Mouse (Mus musculus) hematopoietic stem cell, adult 5-6 weeks (primary cell): Measurements from ENCODE around the gene Zfp383. TPM values are rescaled to one million over a fixed set of nuclear protein-coding genes. Genes with fewer than 3 reads are reported as not detected.
"Not testable (repeated sequence)": the region's sequence is repeated elsewhere in the genome, so short reads cannot be mapped to it uniquely, and the experiment has no call there.

ENCODE experiments used
- ATAC-seq, 2 experiments: fragments of 125-278 bp in 1 of 2; replicated peaks in 1 of 2; 2 replicates each; pipeline ENCODE4 v1.8.0; 2016 to 2017; ENCODE audit warnings: inconsistent platforms in 2 of 2, mild to moderate bottlenecking in 2 of 2, moderate number of reproducible peaks in 2 of 2, low read depth in 1 of 2, moderate TSS enrichment in 1 of 2; ENCODE audit not compliant: low FRiP score in 2 of 2, poor library complexity in 2 of 2, severe bottlenecking in 2 of 2, insufficient read depth in 1 of 2, low TSS enrichment in 1 of 2
- total RNA-seq: library from RNA; stranded (forward); fragments of 172-1452, 232-1000 nt; gene quantifications from 2 replicates; pipeline ENCODE4 v1.2.3, GENCODE M21; 2017

Zfp383 gene
- 2.2 and 4.5 TPM in 2 replicates for total RNA-seq

DNA sequence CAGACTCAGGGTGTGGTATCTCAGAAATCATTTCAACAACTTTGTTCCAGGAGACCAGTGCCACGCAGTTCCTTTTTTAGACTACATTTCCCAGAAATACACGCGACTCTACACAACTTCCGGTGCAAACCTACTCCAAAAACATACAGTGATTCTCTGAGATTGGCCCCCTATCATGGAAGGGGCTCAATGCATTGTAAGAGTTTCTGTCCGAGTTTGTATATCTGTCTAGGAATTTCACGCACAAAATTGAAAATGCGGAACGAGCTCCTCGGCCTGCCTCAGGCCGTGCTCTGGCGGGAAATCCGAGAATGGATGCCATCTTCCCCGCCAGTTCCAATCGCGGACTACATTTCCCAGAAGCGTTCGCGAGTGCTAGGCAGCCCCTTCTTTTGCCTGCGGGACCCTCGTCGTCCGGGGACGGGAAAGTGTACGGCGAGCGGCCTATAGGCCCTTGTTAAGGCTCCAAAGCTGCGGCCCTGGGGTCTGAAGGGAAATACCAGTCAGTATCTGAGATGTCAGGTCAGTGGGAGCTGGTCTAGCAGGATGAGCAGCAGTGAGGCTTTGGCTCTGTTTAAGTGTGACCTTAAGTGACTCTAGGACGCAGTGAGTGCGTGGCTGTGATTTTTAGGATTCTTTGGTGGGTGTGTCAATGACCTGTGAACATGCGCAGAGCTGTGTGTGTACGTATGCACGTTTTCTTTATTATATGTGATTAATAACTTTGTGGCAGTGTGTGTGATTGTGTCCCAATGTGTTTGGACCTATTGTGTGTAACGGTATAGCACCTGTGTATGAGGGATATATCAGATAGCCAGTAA is at the start of gene Zfp383:
Gene Zfp383 (plus strand): TSS at position 94 of the 821 bp plus-strand sequence.
- ATAC-seq = peak; percentile 77 to 89

GRCm38 (mm10) chr7:29859532-29860517 is 48.2 kb upstream of the Zfp383 start, which contains the start of gene Zfp420:
Gene Zfp420, plus strand, starts transcription at chr7:29859979.
- peak; percentile 99 for ATAC-seq

DNA sequence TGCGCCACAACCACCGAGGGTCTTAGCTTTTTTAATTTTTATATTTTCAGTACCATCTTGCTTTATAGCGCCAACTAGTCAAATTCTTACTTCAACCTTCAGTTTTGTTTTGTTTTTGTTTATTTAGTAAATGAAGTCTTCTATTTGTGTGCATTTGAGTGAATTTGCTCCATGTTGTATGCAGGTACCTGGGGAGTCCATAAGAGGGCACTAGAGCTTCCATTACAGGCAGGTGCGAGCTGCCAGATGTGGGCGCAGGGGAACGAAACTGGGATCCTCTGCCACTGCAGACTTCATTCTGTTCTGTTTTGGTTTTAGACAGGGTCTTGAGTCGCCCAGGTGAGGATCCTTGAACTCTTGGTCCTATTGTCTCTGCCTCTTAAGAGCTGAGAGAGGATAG is 46.4 kb upstream of the Zfp383 start:
- ATAC-seq = no peak

DNA sequence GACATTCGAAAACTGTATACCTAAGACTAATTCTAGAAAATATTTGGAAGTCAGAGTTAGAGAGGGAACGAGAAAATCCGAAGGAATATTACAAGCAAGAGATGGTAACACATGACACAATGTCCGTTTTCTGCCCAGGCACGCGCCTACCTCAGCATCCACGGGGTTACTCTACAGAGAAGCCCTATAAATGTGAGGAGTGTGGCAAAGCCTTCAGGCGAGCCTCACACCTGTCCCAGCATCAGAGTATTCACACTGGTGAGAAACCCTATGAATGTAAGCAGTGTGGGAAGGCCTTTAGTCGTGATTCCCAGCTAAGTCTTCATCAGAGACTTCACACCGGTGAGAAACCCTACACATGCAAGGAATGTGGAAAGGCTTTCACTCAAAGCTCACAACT is 33.8 kb upstream of the Zfp383 start:
- ATAC-seq = no peak

DNA sequence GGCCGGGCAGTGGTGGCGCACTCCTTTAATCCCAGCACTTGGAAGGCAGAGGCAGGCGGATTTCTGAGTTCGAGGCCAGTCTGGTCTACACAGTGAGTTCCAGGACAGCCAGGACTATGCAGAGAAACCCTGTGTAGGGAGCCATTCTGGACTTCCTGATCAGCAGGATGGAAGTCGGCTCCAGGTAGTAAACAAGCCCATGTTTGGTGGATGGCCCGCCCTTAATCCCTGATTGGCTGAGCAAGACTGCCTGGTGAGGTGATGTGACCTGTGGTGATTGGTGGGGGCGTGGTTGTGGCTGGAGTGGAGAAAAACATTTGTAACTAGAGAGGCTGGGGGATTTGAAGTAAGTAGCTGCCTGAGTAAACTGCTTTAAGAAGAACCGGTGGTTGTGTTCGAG is 30.5 kb upstream of the Zfp383 start:
- not testable (repeated sequence) for ATAC-seq

- ATAC-seq = no peak
Measured at GRCm38 (mm10) chr7:29880056-29880455, 28.0 kb upstream of the Zfp383 start.

DNA sequence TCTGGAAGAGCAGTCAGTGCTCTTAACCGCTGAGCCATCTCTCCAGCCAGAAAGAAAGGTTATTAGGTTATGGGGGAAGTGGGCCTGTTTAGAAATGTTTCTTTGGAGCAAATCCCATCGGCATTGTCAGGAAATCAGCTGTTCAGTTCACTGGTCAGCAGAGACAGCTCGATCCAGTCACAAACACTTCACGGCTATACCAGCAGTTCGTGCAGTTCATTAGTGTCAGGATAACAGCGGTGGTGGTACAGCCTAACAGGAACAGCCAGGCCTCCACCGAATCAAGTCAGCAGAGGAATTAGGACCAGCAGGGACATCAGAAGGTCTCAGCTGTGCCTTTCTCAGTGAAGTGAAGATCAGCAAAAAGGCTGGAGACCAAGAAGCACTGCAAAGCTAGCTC is 27.1 kb upstream of the Zfp383 start:
- no peak for ATAC-seq

- ATAC-seq = no peak
Measured at GRCm38 (mm10) chr7:29890501-29890900, 17.5 kb upstream of the Zfp383 start.

GRCm38 (mm10) chr7:29892756-29893155 is 15.3 kb upstream of the Zfp383 start:
- ATAC-seq = no peak

DNA sequence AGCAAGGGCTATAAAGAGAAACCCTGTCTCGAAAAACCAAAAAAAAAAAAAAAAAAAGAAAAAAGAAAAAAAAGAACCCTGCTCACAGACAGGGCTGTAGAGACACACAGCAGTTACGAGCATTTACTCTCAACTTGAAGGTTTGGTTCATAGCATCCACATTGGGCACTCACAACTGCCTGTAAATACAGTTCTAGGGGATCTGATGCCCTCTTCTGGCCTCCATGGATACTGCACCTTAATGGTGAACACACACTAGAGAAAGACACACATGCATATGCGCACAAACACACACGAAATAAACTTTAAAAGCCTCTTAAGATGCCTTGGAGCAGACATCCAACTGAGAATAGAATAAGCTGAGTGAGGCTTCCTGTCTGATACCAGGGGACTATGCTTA is 9.7 kb upstream of the Zfp383 start:
- no peak for ATAC-seq

DNA sequence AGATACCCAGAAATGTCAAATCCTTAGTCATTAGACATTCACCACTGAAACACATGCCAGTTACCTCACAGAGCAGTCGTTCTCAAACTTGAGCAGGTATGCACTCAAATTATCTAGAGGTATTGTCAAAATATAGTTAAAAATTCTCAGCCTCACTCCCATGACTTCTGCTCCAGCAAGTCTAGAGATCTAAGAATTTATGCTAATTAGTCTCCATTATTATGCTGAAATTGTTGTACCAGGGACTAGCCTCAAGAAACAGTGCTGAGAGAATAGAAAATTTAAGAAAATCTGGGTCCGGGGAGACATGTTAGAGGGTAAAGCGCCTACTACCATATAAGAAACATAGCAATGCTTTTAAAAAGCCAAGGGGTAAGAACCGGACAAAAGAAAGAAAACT is 3.9 kb upstream of the Zfp383 start:
- ATAC-seq = no peak

DNA sequence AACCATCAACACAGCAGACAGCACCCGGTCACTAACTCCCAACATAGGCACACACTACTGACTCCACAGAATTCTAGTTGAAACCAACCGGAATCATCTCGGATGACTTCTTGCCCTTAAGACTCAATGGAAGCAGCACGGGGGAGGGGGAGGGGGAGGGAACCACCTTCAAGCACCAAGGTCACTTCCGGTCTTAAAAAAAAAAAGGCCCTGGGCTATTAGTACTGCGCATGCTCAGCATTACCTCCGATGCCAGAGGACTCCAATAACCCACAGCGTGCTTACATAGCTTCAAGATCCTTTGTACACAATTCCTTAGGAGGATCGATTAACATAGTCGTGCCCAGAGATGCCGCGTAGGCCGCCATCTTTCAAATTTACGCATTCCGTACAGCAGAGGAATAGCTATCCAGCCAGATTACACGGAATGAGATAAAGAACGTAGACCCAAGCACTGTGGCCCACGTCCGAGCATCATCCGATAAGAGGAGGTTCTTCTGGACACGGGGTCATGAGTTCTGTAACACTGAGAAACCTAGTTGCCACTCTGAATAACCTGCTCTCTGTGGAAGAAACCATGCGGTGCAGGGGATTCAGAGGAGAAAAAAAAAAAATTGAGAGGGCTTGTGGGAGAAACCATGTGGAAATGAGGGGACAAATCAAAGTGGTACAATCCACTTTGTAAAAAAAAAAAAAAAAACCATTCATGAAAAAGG is 1.9 kb upstream of the Zfp383 start, which contains the start of gene Zfp27:
Gene Zfp27 (minus strand): TSS at position 607 of the 716 bp plus-strand sequence.
- peak; percentile 69 to 73 for ATAC-seq

DNA sequence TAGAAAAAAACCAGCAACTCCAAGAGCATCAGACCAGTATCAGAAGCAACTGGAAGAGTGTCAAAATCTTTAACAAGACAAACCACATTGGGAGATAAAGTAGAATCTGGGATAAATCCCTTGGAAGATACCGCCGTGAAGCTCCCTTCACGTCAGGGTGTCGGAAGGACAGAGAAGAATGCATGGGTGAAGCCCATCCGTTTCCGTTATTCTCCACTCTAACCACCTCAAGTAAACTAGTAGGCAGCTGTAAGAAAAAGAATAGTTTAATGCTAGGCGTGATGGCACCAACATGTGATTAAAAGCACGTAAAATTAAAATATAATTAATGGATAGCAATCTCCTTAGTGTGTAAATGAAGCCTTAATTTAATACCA is 1.4 kb upstream of the Zfp383 start:
- ATAC-seq = no peak

GRCm38 (mm10) chr7:29907206-29907605 is 817 bp upstream of the Zfp383 start:
- no peak for ATAC-seq

DNA sequence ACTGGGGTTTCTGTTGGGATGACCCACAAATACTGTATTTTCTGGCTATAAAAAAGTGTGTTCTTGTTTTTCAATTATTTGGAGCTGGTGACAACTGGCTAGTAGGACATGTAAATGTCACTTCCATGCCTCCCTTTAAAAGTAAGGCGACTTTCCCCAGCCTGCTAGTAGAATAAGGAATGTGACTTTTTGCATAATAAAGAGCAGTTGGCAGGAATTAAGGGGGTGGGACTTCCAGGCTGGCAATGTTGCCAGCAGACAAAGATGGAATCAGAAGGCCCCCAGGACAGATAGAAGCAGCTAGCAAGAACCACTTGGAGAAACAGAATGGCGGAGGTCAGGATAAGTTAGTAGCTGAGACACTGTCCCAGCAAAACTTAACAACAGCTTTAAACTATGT is 2.2 kb downstream of the Zfp383 start:
- no peak for ATAC-seq

DNA sequence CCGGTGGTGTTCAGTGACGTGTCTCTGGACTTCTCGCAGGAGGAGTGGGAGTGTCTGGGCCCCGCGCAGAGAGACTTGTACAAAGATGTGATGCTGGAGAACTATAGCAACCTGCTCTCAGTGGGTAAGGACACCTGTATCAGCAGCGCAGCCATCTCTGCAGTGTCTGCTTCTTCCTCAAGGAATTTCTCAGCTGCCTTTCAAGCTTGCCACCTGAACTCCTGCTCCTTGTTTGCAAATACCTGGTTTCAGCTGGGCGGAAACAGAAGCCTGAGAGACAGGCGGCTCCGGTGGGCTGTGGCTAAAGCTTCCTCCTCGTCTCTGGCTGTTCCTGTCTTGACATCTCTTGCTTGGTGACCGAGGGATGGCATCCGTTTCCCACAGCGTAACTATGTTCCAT is 4.1 kb downstream of the Zfp383 start:
- ATAC-seq = no peak

DNA sequence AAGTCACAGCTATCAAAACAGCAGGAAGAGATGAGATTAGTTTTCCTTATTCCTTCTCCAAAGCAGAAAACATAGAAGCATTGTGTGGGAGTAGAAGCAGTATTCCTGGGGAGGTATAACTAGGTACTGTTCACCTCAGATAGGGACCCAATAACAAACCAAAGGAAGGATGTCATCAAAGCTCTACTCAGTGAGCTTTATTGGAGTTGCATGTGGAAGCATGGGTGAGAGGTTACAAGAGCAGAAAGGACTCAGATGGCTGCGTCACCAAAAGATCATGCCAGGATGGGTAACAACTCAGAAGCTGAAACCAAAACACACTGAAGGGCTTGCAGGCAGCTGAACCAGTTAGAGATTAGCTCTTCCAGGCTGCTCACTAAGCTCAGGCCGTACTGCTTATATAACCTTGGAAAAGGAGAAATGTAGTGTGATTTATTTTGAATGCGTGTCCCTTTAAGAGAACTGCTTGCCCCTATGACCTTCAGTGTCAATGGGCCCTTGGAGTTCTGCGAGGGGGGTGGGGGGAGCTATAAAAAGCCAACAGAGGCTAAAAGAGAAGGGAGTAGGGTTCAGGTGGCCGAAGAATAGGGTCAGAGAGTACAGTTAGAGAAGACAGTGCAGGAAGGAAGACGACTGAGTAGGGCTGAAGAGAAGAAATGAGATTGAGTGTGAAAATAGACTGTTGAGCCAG is 9.5 kb downstream of the Zfp383 start:
- no peak for ATAC-seq
